Mouse (Mus musculus) midbrain, embryonic 12.5 days (tissue): ENCODE measurements around the gene 4921524J17Rik. TPM values are rescaled to one million over a fixed set of nuclear protein-coding genes. Genes with fewer than 3 reads are reported as not detected.

Source experiments
- ATAC-seq: fragments of 200-750 bp; cut with Nextera tagmentation; 2 replicates; pipeline ENCODE4 v1.8.0; 2017; ENCODE audit warnings: low read depth, moderate TSS enrichment, moderate library complexity; ENCODE audit not compliant: low FRiP score
- H3K27ac ChIP-seq: fragments of 300-500 bp; sonication (generic); replicated peaks from 2 replicates; pipeline ENCODE4 v1.5.1; 2016; ENCODE audit warnings: mild to moderate bottlenecking
- H3K27me3 ChIP-seq: fragments of 300-500 bp; sonication (generic); 2 replicates; pipeline ENCODE4 v1.6.1; 2016; ENCODE audit warnings: mild to moderate bottlenecking
- H3K36me3 ChIP-seq: fragments of 300-500 bp; sonication (generic); 2 replicates; pipeline ENCODE4 v1.6.1; 2016
- H3K4me1 ChIP-seq: fragments of 300-500 bp; sonication (generic); 2 replicates; pipeline ENCODE4 v1.6.1; 2016
- H3K4me2 ChIP-seq: fragments of 300-500 bp; sonication (generic); replicated peaks from 2 replicates; pipeline ENCODE4 v1.6.1; 2016; ENCODE audit warnings: mild to moderate bottlenecking, moderate library complexity
- H3K4me3 ChIP-seq: fragments of 300-500 bp; sonication (generic); 2 replicates; pipeline ENCODE4 v1.5.1; 2016; ENCODE audit warnings: mild to moderate bottlenecking
- H3K9ac ChIP-seq: fragments of 300-500 bp; sonication (generic); replicated peaks from 2 replicates; pipeline ENCODE4 v1.6.1; 2016; ENCODE audit warnings: mild to moderate bottlenecking, moderate library complexity
- H3K9me3 ChIP-seq: fragments of 300-500 bp; sonication (generic); 2 replicates; pipeline ENCODE4 v1.6.1; 2016; ENCODE audit warnings: mild to moderate bottlenecking
- WGBS: fragments of 180-500 bp; shearing (Covaris S2); methylation state at CpG from one replicate; pipeline ENCODE4 v1.1.7; 2016; 5-methylcytosine and 5-hydroxymethylcytosine counted together
- polyA plus RNA-seq: library from polyadenylated mRNA; unstranded; fragments of >200 nt; fragmentation: Nextera tagmentation; extraction: Ambion mirVana; gene quantifications from 2 replicates; pipeline ENCODE4 v1.2.1, GENCODE M21; 2016

4921524J17Rik gene
- 36.7 and 43.9 TPM in 2 replicates for polyA plus RNA-seq

DNA sequence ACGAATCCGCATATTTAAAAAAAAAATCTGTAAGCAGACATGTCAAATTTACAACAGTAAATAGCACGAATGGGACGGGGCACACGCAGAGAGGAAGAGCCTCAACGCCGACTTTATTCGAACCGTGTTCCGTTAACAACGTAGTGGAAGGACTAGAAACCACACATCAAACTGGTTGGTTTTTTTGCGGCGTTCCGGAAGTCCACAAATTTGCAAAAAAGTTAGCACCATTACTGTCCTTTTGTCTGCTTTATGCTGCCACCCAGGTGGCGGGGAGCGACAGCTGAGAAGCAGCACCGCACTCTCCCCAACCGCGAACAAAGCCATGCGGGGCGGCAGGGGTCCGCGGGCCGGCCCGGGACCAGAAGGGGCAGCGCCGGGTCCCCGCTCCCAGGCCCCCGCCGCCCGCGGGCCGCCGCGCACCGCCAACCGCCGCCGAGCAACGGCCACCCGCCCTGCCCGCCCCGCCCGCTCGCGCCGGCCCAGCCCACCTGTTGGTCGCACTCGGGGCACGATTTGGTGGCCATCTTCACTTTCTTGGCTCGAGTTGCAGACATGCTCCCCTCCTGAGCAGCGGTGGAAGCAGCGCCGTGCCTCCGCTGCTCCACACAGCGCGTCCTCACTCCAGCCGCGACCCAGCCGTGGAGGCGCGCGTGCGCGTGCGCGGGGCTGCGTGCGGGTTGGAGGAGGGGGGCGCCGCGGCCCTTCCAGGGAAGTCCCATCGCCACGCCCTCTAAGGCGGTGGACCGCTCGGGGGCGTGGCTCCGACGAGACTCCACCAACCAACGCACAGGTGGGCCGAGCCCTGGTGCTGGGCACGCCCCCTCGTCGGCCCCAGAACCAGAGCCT, at the start of gene 4921524J17Rik:
4921524J17Rik (minus strand) TSS at position 666 of the 849 bp plus-strand sequence.
- Histone ChIP-seq H3K27me3 (no peaks in the 10 kb centered on the region), H3K4me2 (peak within 1 kb of the TSS; percentile 54), H3K4me1 (peaks cover 21% of the 10 kb centered on the region), H3K9me3 (no peaks in the 10 kb centered on the region), H3K9ac (peak within 1 kb of the TSS; percentile 84), H3K27ac (peak within 1 kb of the TSS; percentile 94), H3K36me3 (no peaks in the 10 kb centered on the region), H3K4me3 (peak within 1 kb of the TSS; percentile 81)
- peak; percentile 99 for ATAC-seq
- under 1% methylated on average over 78 of the region's 85 CpGs for WGBS

DNA sequence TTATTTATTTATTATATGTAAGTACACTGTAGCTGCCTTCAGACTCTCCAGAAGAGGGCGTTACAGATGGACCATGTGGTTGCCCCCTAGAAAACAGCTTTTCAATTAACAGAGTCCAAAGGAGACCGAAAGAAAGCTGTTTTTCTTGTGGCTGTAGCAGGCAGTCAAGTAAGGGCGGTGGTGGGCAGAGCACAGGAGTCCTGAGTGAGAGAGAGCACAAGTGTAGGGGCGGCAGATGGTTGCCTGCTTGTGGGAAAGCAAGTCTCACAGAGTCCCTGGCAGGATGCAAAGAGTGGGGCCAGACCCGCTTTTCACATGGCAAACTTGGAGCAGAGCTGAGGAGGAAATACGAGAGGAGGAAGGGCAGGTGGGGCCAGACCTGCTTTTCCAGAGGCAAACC, 49.8 kb upstream of the 4921524J17Rik start:
- 76% methylated on average over 6 of the region's 6 CpGs for WGBS
- H3K9me3 ChIP-seq: no peaks in the 10 kb centered on the region
- no peak for ATAC-seq
- H3K4me2 ChIP-seq: no peak overlapping the region
- no peak overlapping the region for H3K4me3 ChIP-seq
- no peaks in the 10 kb centered on the region for H3K27me3 ChIP-seq
- no peak overlapping the region for H3K9ac ChIP-seq
- H3K27ac ChIP-seq: no peak overlapping the region
- H3K36me3 ChIP-seq: no peaks in the 10 kb centered on the region
- 0 out of 2 replicates have a peak, but pooled peaks cover 3% of the 10 kb centered on the region for H3K4me1 ChIP-seq

DNA sequence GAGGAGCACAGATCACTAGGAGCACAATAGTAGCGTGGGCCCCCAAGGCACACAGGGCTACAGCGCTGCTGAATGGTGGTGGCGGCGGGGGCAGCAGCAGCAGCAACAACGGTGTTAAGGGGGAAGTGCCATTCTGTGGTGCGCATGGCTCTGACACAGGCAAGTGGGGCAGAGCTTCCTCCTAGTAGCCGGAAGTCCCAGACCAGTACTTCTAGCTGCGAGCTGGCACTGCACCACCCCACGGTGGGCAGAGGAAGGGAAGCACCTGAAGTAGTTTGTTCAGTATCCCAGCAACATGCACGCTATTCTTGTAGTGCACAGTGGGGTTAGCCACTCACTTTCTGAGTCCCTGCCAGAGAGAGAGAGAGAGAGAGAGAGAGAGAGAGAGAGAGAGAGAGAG, 49.3 kb upstream of the 4921524J17Rik start:
- 25% methylated on average over 10 of the region's 10 CpGs for WGBS
- H3K4me3 ChIP-seq: no peak overlapping the region
- H3K9me3 ChIP-seq: no peaks in the 10 kb centered on the region
- no peak overlapping the region for H3K27ac ChIP-seq
- no peaks in the 10 kb centered on the region for H3K36me3 ChIP-seq
- peak overlapping the region; percentile 6 for H3K4me2 ChIP-seq
- no peak for ATAC-seq
- no peaks in the 10 kb centered on the region for H3K27me3 ChIP-seq
- 0 out of 2 replicates have a peak, but pooled peaks cover 3% of the 10 kb centered on the region for H3K4me1 ChIP-seq
- no peak overlapping the region for H3K9ac ChIP-seq

DNA sequence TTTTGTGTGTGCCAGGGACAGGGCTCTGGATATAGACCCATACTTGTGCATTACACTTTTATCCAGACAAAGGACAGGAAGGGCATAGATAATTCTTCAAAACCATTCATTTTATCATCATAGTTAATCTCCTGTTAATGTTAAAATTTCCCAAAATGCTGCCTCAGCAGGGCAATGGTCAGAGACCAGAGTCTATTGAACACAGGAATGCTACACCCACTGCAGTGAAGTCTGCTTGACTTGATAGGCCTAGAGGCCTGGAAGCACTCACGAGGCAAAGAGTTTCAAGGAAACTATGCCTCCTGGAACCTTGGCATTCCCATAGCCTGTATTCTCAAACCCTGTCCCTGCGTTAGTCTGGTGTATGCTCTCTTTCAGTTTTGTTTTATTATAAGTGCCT, 47.1 kb upstream of the 4921524J17Rik start:
- H3K9ac ChIP-seq: no peak overlapping the region
- H3K36me3 ChIP-seq: no peaks in the 10 kb centered on the region
- no peaks in the 10 kb centered on the region for H3K9me3 ChIP-seq
- no peak for ATAC-seq
- no peak overlapping the region for H3K4me3 ChIP-seq
- 0 out of 2 replicates have a peak, but pooled peaks cover 3% of the 10 kb centered on the region for H3K4me1 ChIP-seq
- WGBS: 91% methylated on average over 2 of the region's 2 CpGs
- no peaks in the 10 kb centered on the region for H3K27me3 ChIP-seq
- no peak overlapping the region for H3K4me2 ChIP-seq
- no peak overlapping the region for H3K27ac ChIP-seq

DNA sequence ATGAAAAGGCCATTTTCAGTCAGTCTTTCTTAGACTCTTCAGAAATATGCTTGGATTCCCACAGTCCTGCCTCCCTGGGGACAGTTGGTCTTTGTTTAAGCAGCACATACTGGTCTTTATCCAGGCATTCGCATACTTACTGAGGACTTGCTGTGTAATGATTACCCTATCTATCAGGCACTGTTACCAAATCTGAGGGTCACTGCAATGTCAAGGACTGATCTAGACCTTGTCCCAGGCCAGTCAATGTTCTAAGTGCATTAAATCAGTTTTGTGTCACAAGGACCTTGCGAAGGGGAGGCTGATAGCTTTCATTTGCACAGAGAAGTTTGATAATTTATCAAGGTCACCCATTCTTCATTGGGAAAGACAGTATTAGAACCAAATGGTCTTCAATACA, 45.8 kb upstream of the 4921524J17Rik start:
- 85% methylated on average over 2 of the region's 2 CpGs for WGBS
- no peak overlapping the region for H3K27ac ChIP-seq
- no peak overlapping the region for H3K9ac ChIP-seq
- no peaks in the 10 kb centered on the region for H3K27me3 ChIP-seq
- no peaks in the 10 kb centered on the region for H3K9me3 ChIP-seq
- H3K4me2 ChIP-seq: no peak overlapping the region
- H3K4me1 ChIP-seq: 0 out of 2 replicates have a peak, but pooled peaks cover 3% of the 10 kb centered on the region
- ATAC-seq: no peak
- no peak overlapping the region for H3K4me3 ChIP-seq
- H3K36me3 ChIP-seq: no peaks in the 10 kb centered on the region

DNA sequence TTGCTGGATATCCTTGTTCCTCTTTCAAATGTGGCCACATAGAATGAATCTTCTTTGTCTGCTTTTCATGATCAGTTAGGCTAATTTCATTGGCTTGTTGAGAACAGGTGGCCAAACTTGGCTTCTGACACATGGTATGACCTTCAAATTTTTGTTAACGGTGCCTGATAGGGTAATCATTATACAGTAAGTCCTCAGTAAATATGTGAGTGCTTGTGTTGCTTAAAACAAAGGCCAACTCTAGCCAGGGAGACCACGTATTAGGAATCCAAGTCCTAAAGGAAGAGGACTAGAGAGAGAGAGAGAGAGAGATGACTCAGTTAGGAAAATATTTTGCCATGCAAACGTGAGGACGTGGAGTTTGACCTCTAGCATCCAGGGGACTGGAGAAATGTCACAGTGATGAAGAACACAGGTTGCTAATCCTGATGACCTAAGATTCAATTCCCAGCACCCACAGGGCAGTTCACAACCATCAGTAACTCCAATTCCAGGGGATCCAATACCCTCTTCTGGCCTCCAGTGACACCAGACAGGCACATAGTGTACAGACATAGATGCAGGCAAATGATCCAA, 44.4 kb upstream of the 4921524J17Rik start:
- 74% methylated on average over 4 of the region's 4 CpGs for WGBS
- ATAC-seq: no peak

DNA sequence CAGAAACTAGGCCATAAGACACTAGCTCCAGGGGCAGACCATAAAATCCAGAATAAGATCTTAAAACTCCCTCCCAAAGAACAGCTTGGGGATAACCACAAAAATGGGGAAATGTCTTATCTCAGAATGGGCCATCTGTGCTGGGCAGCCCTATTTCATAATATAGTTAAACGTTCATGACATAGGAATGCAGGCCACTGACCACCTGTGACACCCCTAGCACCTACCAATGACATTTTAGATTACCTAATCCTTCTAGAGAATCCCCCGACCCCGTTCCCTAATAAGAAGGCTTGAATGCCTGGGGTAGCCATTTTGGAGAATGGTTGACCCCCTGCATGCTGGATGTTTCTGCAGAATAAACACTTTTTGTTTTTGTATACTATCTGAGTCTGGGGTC, 42.3 kb upstream of the 4921524J17Rik start:
- Histone ChIP-seq H3K9me3 (no peaks in the 10 kb centered on the region), H3K4me1 (no peaks in the 10 kb centered on the region), H3K36me3 (no peaks in the 10 kb centered on the region), H3K9ac (no peak overlapping the region), H3K4me2 (no peak overlapping the region), H3K27ac (no peak overlapping the region), H3K4me3 (no peak overlapping the region), H3K27me3 (no peaks in the 10 kb centered on the region)
- WGBS: 88% methylated on average over 3 of the region's 3 CpGs
- ATAC-seq: no peak

More for the DNA sequence above, 44.4 kb upstream of the 4921524J17Rik start:
- Histone ChIP-seq H3K9me3 (no peaks in the 10 kb centered on the region), H3K27ac (no peak overlapping the region), H3K4me2 (no peak overlapping the region), H3K4me1 (0 out of 2 replicates have a peak, but pooled peaks cover 3% of the 10 kb centered on the region), H3K27me3 (no peaks in the 10 kb centered on the region), H3K4me3 (no peak overlapping the region), H3K36me3 (no peaks in the 10 kb centered on the region), H3K9ac (no peak overlapping the region)

DNA sequence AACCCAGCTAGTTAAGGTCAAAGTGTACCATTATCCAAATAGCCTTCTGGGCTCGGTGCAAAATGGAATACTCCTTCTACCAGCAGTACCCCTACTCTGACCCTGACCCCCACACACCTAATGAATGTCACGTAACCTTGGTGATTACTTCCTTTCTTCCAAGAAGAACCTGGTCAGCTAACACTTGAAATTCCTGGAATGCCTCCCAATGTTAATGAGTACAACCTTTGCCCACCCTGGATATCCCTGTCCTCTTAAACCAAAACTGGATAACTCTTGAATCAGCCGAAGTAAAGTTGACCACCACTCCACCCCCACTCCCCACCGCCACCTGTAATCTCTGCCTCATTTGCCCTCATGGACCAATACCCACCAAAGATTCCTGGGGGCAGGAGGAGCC, 40.6 kb upstream of the 4921524J17Rik start:
- H3K27ac ChIP-seq: no peak overlapping the region
- no peak overlapping the region for H3K4me2 ChIP-seq
- H3K9ac ChIP-seq: no peak overlapping the region
- no peak for ATAC-seq
- H3K27me3 ChIP-seq: no peaks in the 10 kb centered on the region
- H3K4me1 ChIP-seq: no peaks in the 10 kb centered on the region
- no peak overlapping the region for H3K4me3 ChIP-seq
- no peaks in the 10 kb centered on the region for H3K36me3 ChIP-seq
- no peaks in the 10 kb centered on the region for H3K9me3 ChIP-seq
- WGBS: 87% methylated on average over 4 of the region's 4 CpGs

DNA sequence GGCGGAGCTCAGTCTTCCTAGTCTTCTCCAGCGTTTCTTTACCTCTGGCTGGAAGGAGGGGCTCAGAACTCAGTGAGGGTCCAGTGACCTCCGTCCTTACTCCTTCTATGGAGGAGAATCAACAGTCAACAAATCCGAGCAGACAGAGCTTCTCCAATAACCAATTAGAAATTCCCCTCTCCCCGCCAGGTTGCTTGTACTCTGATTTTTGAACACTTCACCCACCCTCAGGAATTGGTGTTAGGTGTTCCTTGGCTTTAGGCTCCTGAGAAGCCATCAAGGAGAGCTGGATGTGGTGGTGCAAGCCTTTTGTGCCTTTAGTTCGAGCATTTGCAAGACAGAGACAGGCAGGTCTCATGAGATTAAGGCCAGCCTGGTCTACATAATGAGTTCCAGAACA, 40.2 kb upstream of the 4921524J17Rik start:
- H3K9ac ChIP-seq: no peak overlapping the region
- no peaks in the 10 kb centered on the region for H3K36me3 ChIP-seq
- H3K27ac ChIP-seq: no peak overlapping the region
- H3K4me3 ChIP-seq: no peak overlapping the region
- H3K27me3 ChIP-seq: no peaks in the 10 kb centered on the region
- WGBS: 72% methylated on average over 6 of the region's 6 CpGs
- H3K4me2 ChIP-seq: no peak overlapping the region
- H3K9me3 ChIP-seq: no peaks in the 10 kb centered on the region
- H3K4me1 ChIP-seq: no peaks in the 10 kb centered on the region
- ATAC-seq: no peak

DNA sequence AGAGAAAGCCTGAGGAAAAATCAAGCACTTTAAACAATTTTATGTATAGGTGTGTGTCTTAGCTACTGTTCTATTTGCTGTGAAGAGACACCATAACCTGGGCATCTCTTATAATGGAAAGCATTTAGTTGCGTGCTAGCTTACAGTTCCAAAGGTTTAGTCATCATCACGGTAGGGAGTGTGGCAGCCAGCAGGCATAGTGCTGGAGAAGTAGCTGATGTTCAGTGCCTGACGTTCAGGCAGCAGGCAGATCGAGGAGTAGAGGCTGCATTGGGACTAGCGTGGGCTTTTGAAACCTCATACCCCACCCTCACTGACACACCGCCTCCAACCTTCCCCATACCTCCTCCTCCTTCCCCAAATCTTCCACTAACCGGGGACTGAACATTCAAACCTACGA, 38.1 kb upstream of the 4921524J17Rik start:
- H3K4me2 ChIP-seq: no peak overlapping the region
- H3K27me3 ChIP-seq: no peaks in the 10 kb centered on the region
- WGBS: 86% methylated on average over 8 of the region's 8 CpGs
- H3K4me3 ChIP-seq: no peak overlapping the region
- no peak overlapping the region for H3K9ac ChIP-seq
- no peaks in the 10 kb centered on the region for H3K9me3 ChIP-seq
- no peak for ATAC-seq
- H3K36me3 ChIP-seq: no peaks in the 10 kb centered on the region
- H3K4me1 ChIP-seq: no peaks in the 10 kb centered on the region
- no peak overlapping the region for H3K27ac ChIP-seq

DNA sequence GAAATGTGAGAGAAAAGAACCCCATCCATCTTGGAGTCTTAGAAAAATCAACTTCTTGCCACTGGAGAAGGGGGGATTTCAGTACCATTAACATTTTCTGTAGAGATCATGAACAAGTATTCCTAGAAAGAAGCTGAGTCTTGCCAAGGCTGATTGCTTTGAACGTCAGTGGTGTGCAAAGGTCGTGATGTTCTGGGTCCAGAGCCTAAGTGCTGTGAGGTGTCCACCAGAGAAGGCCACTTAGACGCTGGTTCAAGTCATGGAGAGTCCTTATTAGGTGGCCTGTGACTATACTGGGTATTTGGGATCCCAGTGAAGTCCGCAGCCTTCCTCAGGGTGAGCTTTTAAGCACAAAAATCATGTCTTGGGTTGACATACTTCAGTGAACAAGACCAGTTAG, 33.4 kb upstream of the 4921524J17Rik start:
- Histone ChIP-seq H3K27ac (no peak overlapping the region), H3K36me3 (no peaks in the 10 kb centered on the region), H3K4me3 (no peak overlapping the region), H3K4me1 (no peaks in the 10 kb centered on the region), H3K4me2 (no peak overlapping the region), H3K9me3 (no peaks in the 10 kb centered on the region), H3K9ac (no peak overlapping the region), H3K27me3 (no peaks in the 10 kb centered on the region)
- ATAC-seq: no peak
- WGBS: 87% methylated on average over 4 of the region's 4 CpGs

DNA sequence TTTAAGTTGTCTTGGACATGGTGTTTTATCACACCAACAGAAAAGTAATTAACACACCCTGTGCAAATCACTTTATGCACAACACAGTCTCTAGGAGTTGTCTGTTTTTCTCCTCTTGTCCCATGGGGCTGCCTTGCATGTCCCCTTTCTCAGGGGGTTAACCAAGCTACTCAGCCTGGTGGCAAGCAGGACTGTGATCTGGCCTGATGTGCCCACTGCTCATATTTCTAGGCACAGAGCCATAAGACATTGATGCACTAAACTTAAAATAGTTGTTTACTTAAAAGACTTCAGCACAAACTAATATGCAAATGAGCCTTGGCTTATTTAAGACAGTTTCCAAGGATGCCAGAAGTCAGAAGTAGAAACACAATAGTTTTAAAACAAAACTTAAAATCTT, 31.7 kb upstream of the 4921524J17Rik start:
- Histone ChIP-seq H3K27ac (no peak overlapping the region), H3K4me1 (no peaks in the 10 kb centered on the region), H3K9ac (no peak overlapping the region), H3K27me3 (no peaks in the 10 kb centered on the region), H3K36me3 (no peaks in the 10 kb centered on the region), H3K4me3 (no peak overlapping the region), H3K4me2 (no peak overlapping the region), H3K9me3 (no peaks in the 10 kb centered on the region)
- no peak for ATAC-seq
